Mouse (Mus musculus) urinary bladder, postnatal 25 days (tissue): ENCODE data around the gene Fahd1.

Experiments used
- DNase-seq: peaks from one replicate; pipeline ENCODE4 v3.0.0; 2022; ENCODE audit warnings: low spot score

Gene Fahd1

GRCm38 (mm10) chr17:24847386-24847785 is 2.8 kb downstream of the Fahd1 start:
- DNase-seq: no peak

- no peak for DNase-seq
Observed at GRCm38 (mm10) chr17:24844525-24844924, 5.6 kb downstream of the Fahd1 start.

- DNase-seq: no peak
Observed at GRCm38 (mm10) chr17:24842631-24843030, 7.5 kb downstream of the Fahd1 start.

GRCm38 (mm10) chr17:24841133-24841532 is 9.0 kb downstream of the Fahd1 start:
- no peak for DNase-seq

GRCm38 (mm10) chr17:24840341-24840740 is 9.8 kb downstream of the Fahd1 start:
- no peak for DNase-seq

GRCm38 (mm10) chr17:24839842-24840241 is 10.3 kb downstream of the Fahd1 start, which contains the start of gene Hagh:
Gene Hagh, plus strand, starts transcription at chr17:24840143.
- peak; percentile 39 for DNase-seq

GRCm38 (mm10) chr17:24821351-24822280 is 28.5 kb downstream of the Fahd1 start:
- DNase-seq: no peak

GRCm38 (mm10) chr17:24819469-24819868 is 30.7 kb downstream of the Fahd1 start:
- no peak for DNase-seq

- no peak for DNase-seq
Observed at GRCm38 (mm10) chr17:24818172-24818571, 32.0 kb downstream of the Fahd1 start.

- DNase-seq: no peak
Observed at GRCm38 (mm10) chr17:24817503-24817902, 32.7 kb downstream of the Fahd1 start.

GRCm38 (mm10) chr17:24815256-24815655 is 34.9 kb downstream of the Fahd1 start:
- DNase-seq: no peak

GRCm38 (mm10) chr17:24812215-24812614 is 37.9 kb downstream of the Fahd1 start:
- DNase-seq: no peak

- no peak for DNase-seq
Observed at GRCm38 (mm10) chr17:24811211-24811610, 39.0 kb downstream of the Fahd1 start.

GRCm38 (mm10) chr17:24803952-24804951 is 45.9 kb downstream of the Fahd1 start, which contains the start of gene Meiob:
Gene Meiob, plus strand, starts transcription at chr17:24804289.
- DNase-seq: peak; percentile 69

GRCm38 (mm10) chr17:24800524-24800923 is 49.6 kb downstream of the Fahd1 start:
- DNase-seq: no peak

GRCm38 (mm10) chr17:24799476-24799875 is 50.7 kb downstream of the Fahd1 start:
- no peak for DNase-seq
